Mouse (Mus musculus): ENCODE results near the gene Mrps18b. TPM values are rescaled to one million over a fixed set of nuclear protein-coding genes. Genes with fewer than 3 reads are reported as not detected.

The Mrps18b gene
- polyA plus RNA-seq, 1 experiment from 2014 or later: 55.3 TPM

- H3K9me3 ChIP-seq: no peaks in the 10 kb centered on the region
- peak; percentile 92 for ATAC-seq (ENCODE audit: low FRiP score, low read depth)
- peaks cover 17% of the 10 kb centered on the region for H3K4me1 ChIP-seq
- peaks cover 70% of the 10 kb centered on the region for H3K36me3 ChIP-seq
- H3K4me2 ChIP-seq (replicated peaks): peak within 1 kb of the TSS; percentile 100
- H3K4me3 ChIP-seq: peak within 1 kb of the TSS; percentile 83
- under 1% methylated on average over 84 of the region's 86 CpGs for WGBS
- peak within 1 kb of the TSS; percentile 88 for H3K9ac ChIP-seq
- H3K27me3 ChIP-seq (replicated peaks): no peaks in the 10 kb centered on the region
- peak within 1 kb of the TSS; percentile 92 for H3K27ac ChIP-seq
These were observed 19.2 kb downstream of the Mrps18b start, which contains the start of gene 2310061I04Rik for GRCm38 (mm10) chr17:35896781-35897643. Gene 2310061I04Rik, minus strand, starts transcription at chr17:35897431.

- Histone ChIP-seq H3K9ac (no peak overlapping the region), H3K4me1 (no peaks in the 10 kb centered on the region), H3K9me3 (no peaks in the 10 kb centered on the region), H3K4me2 (replicated peaks) (no peak overlapping the region), H3K27ac (no peak overlapping the region), H3K4me3 (no peak overlapping the region), H3K36me3 (peaks cover 92% of the 10 kb centered on the region), H3K27me3 (replicated peaks) (no peaks in the 10 kb centered on the region)
- WGBS: 74% methylated on average over 17 of the region's 17 CpGs
- ATAC-seq (ENCODE audit: low FRiP score, low read depth): no peak
These were observed 28.5 kb downstream of the Mrps18b start for GRCm38 (mm10) chr17:35887725-35888124.

- Histone ChIP-seq H3K9me3 (no peaks in the 10 kb centered on the region), H3K36me3 (peaks cover 75% of the 10 kb centered on the region), H3K27ac (no peak overlapping the region), H3K4me2 (replicated peaks) (no peak overlapping the region), H3K27me3 (replicated peaks) (no peaks in the 10 kb centered on the region), H3K4me3 (no peak overlapping the region), H3K9ac (no peak overlapping the region), H3K4me1 (peaks cover 7% of the 10 kb centered on the region)
- ATAC-seq (ENCODE audit: low FRiP score, low read depth): no peak
- WGBS: 95% methylated on average over 14 of the region's 14 CpGs
These were observed 32.4 kb downstream of the Mrps18b start for GRCm38 (mm10) chr17:35883777-35884176.

GRCm38 (mm10) chr17:35882924-35883323 lies 33.3 kb downstream of the Mrps18b start:
- H3K4me3 ChIP-seq: no peak overlapping the region; the same call in 1 of the 2 replicates
- 95% methylated on average over 17 of the region's 17 CpGs for whole genome bisulfite sequencing
- H3K36me3 ChIP-seq: peaks cover 66% of the 10 kb centered on the region
- H3K27me3 ChIP-seq (replicated peaks): no peaks in the 10 kb centered on the region
- H3K27ac ChIP-seq: no peak overlapping the region
- peaks cover 7% of the 10 kb centered on the region for H3K4me1 ChIP-seq
- H3K4me2 ChIP-seq (replicated peaks): no peak overlapping the region
- no peaks in the 10 kb centered on the region for H3K9me3 ChIP-seq
- no peak overlapping the region for H3K9ac ChIP-seq
- no peak for ATAC-seq (ENCODE audit: low FRiP score, low read depth)

GRCm38 (mm10) chr17:35879245-35880057 lies 36.7 kb downstream of the Mrps18b start, which contains the start of gene Dhx16:
Gene Dhx16, plus strand, starts transcription at chr17:35879819.
- 7% methylated on average over 66 of the region's 66 CpGs for WGBS
- Histone ChIP-seq H3K27ac (peak within 1 kb of the TSS; percentile 68), H3K4me1 (peaks cover 7% of the 10 kb centered on the region), H3K27me3 (replicated peaks) (no peaks in the 10 kb centered on the region), H3K9ac (peak within 1 kb of the TSS; percentile 82), H3K36me3 (peaks cover 55% of the 10 kb centered on the region), H3K4me3 (peak within 1 kb of the TSS; percentile 93), H3K9me3 (no peaks in the 10 kb centered on the region), H3K4me2 (replicated peaks) (peak within 1 kb of the TSS; percentile 90)
- peak; percentile 92 for ATAC-seq (ENCODE audit: low FRiP score, low read depth)

GRCm38 (mm10) chr17:35874721-35875120 lies 41.5 kb downstream of the Mrps18b start:
- Histone ChIP-seq H3K27ac (no peak overlapping the region), H3K4me3 (no peak overlapping the region), H3K9me3 (peaks cover 6% of the 10 kb centered on the region), H3K9ac (no peak overlapping the region), H3K36me3 (peaks cover 54% of the 10 kb centered on the region), H3K4me2 (replicated peaks) (no peak overlapping the region), H3K4me1 (peaks cover 28% of the 10 kb centered on the region), H3K27me3 (replicated peaks) (no peaks in the 10 kb centered on the region)
- WGBS: 90% methylated on average over 6 of the region's 6 CpGs
- no peak for ATAC-seq (ENCODE audit: low FRiP score, low read depth)

GRCm38 (mm10) chr17:35873774-35874519 lies 42.2 kb downstream of the Mrps18b start:
- H3K9ac ChIP-seq: 0 out of 2 replicates have a peak overlapping the region, but pooled peaks have one; percentile 13
- peaks cover 36% of the 10 kb centered on the region for H3K4me1 ChIP-seq
- WGBS: 32% methylated on average over 21 of the region's 21 CpGs
- no peak overlapping the region for H3K27ac ChIP-seq
- H3K9me3 ChIP-seq: peaks cover 6% of the 10 kb centered on the region
- peaks cover 54% of the 10 kb centered on the region for H3K36me3 ChIP-seq
- H3K4me3 ChIP-seq: no peak overlapping the region
- ATAC-seq (ENCODE audit: low FRiP score, low read depth): peak; percentile 42; the same call in 1 of the 2 replicates
- no peaks in the 10 kb centered on the region for H3K27me3 ChIP-seq (replicated peaks)
- H3K4me2 ChIP-seq (replicated peaks): peak overlapping the region; percentile 41

GRCm38 (mm10) chr17:35870884-35871696 lies 45.1 kb downstream of the Mrps18b start:
- Histone ChIP-seq H3K4me1 (peaks cover 57% of the 10 kb centered on the region), H3K4me3 (peak overlapping the region; percentile 61), H3K27ac (no peak overlapping the region), H3K9me3 (peaks cover 6% of the 10 kb centered on the region), H3K9ac (no peak overlapping the region; the same call in 1 of the 2 replicates), H3K36me3 (peaks cover 47% of the 10 kb centered on the region), H3K27me3 (replicated peaks) (no peaks in the 10 kb centered on the region), H3K4me2 (replicated peaks) (peak overlapping the region; percentile 100)
- ATAC-seq (ENCODE audit: low FRiP score, low read depth): no peak
- WGBS: 85% methylated on average over 8 of the region's 8 CpGs

- peaks cover 41% of the 10 kb centered on the region for H3K36me3 ChIP-seq
- H3K9me3 ChIP-seq: peaks cover 6% of the 10 kb centered on the region
- WGBS: 74% methylated on average over 9 of the region's 9 CpGs
- no peak for ATAC-seq (ENCODE audit: low FRiP score, low read depth)
- H3K27ac ChIP-seq: no peak overlapping the region
- no peaks in the 10 kb centered on the region for H3K27me3 ChIP-seq (replicated peaks)
- peak overlapping the region; percentile 92 for H3K9ac ChIP-seq
- peak overlapping the region; percentile 100 for H3K4me2 ChIP-seq (replicated peaks)
- peak overlapping the region; percentile 61 for H3K4me3 ChIP-seq
- H3K4me1 ChIP-seq: peaks cover 59% of the 10 kb centered on the region
These were observed 45.9 kb downstream of the Mrps18b start for GRCm38 (mm10) chr17:35870151-35870883.

- H3K36me3 ChIP-seq: peaks cover 33% of the 10 kb centered on the region
- ATAC-seq (ENCODE audit: low FRiP score, low read depth): no peak
- WGBS: 4% methylated on average over 7 of the region's 7 CpGs
- no peak overlapping the region for H3K27ac ChIP-seq
- H3K4me3 ChIP-seq: peak overlapping the region; percentile 61
- peaks cover 6% of the 10 kb centered on the region for H3K9me3 ChIP-seq
- H3K9ac ChIP-seq: peak overlapping the region; percentile 92
- H3K4me2 ChIP-seq (replicated peaks): peak overlapping the region; percentile 100
- peaks cover 67% of the 10 kb centered on the region for H3K4me1 ChIP-seq
- H3K27me3 ChIP-seq (replicated peaks): no peaks in the 10 kb centered on the region
These were observed 46.7 kb downstream of the Mrps18b start for GRCm38 (mm10) chr17:35869346-35870067.

Measured in neural tube, embryonic 12.5 days (tissue).